Mouse (Mus musculus) midbrain, embryonic 14.5 days (tissue): Measurements from ENCODE around the gene Tbx19. TPM values are rescaled to one million over a fixed set of nuclear protein-coding genes. Genes with fewer than 3 reads are reported as not detected.
A peak's percentile ranks its signal among the peaks of the same experiment; 100 is the strongest.

Experiments
- ATAC-seq: fragments of 200-750 bp; cut with Nextera tagmentation; 2 replicates; pipeline ENCODE4 v1.8.0; 2017; ENCODE audit warnings: moderate number of reproducible peaks, moderate library complexity; ENCODE audit not compliant: low FRiP score, low TSS enrichment
- DNase-seq: peaks from one replicate; pipeline ENCODE4 v3.0.0-alpha.2; 2015
- H3K27ac ChIP-seq: fragments of 300-500 bp; sonication (generic); replicated peaks from 2 replicates; pipeline ENCODE4 v1.5.1; 2014; ENCODE audit warnings: mild to moderate bottlenecking, low read depth, low read length, moderate library complexity
- H3K27me3 ChIP-seq: fragments of 300-500 bp; sonication (generic); 2 replicates; pipeline ENCODE4 v1.6.1; 2014; ENCODE audit warnings: low read length, control low read depth, mixed read lengths; ENCODE audit not compliant: control insufficient read depth, insufficient read depth
- H3K36me3 ChIP-seq: fragments of 300-500 bp; sonication (generic); 2 replicates; pipeline ENCODE4 v1.6.1; 2014; ENCODE audit warnings: low read length, control low read depth; ENCODE audit not compliant: control insufficient read depth, insufficient read depth
- H3K4me1 ChIP-seq: fragments of 300-500 bp; sonication (generic); 2 replicates; pipeline ENCODE4 v1.6.1; 2014; ENCODE audit warnings: mild to moderate bottlenecking, antibody characterized with exemption, low read length, control low read depth; ENCODE audit not compliant: control insufficient read depth, insufficient read depth
- H3K4me2 ChIP-seq: fragments of 300-500 bp; sonication (generic); 2 replicates; pipeline ENCODE4 v1.6.1; 2014; ENCODE audit warnings: mild to moderate bottlenecking, low read length, moderate library complexity
- H3K4me3 ChIP-seq: fragments of 300-500 bp; sonication (generic); replicated peaks from 2 replicates; pipeline ENCODE4 v1.5.1; 2014; ENCODE audit warnings: low read depth, low read length
- H3K9ac ChIP-seq: fragments of 300-500 bp; sonication (generic); replicated peaks from 2 replicates; pipeline ENCODE4 v1.6.1; 2014; ENCODE audit warnings: mild to moderate bottlenecking, low read length, moderate library complexity
- H3K9me3 ChIP-seq: fragments of 300-500 bp; sonication (generic); 2 replicates; pipeline ENCODE4 v1.6.1; 2016; ENCODE audit warnings: low read length, control low read depth, mixed read lengths; ENCODE audit not compliant: control insufficient read depth
- WGBS: fragments of 180-500 bp; shearing (Covaris S2); extraction: QIAGEN DNeasy Blood & Tissue Kit; methylation state at CpG from one replicate; pipeline ENCODE4 v1.1.7; 2014; 5-methylcytosine and 5-hydroxymethylcytosine counted together
- polyA plus RNA-seq: library from polyadenylated mRNA; unstranded; fragments of >200 nt; fragmentation: Nextera tagmentation; extraction: Ambion mirVana; gene quantifications from 2 replicates; pipeline ENCODE4 v1.2.1, GENCODE M21; 2014

The Tbx19 gene
- polyA plus RNA-seq, 1 experiment from 2014 or later = not detected

DNA sequence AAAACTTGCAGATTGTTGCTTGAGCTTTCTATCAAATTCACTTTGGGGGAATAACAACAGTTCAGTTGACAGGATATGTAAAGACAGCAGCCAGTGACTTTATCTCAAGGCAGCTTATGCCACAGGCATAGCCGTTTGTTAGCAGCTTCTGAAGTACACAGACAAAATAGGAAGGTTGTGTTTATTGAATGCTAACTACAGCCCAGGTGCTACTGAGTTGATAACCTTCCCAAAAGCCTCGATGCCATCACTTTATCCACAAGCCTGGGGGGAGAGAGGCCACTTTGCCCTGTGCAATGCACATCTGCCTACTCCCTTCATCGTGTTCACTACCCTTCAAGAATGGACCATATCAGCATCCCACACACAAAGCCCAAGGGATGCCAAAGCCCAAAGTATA is 20.3 kb downstream of the Tbx19 start:
- 83% methylated on average over 3 of the region's 3 CpGs for WGBS
- no peak overlapping the region for H3K4me3 ChIP-seq
- H3K4me2 ChIP-seq = no peak overlapping the region
- DNase-seq (no peak), ATAC-seq (no peak)
- H3K9ac ChIP-seq = no peak overlapping the region
- no peak overlapping the region for H3K27ac ChIP-seq
- no peaks in the 10 kb centered on the region for H3K9me3 ChIP-seq
- H3K36me3 ChIP-seq = no peaks in the 10 kb centered on the region
- no peaks in the 10 kb centered on the region for H3K4me1 ChIP-seq
- H3K27me3 ChIP-seq = no peaks in the 10 kb centered on the region

DNA sequence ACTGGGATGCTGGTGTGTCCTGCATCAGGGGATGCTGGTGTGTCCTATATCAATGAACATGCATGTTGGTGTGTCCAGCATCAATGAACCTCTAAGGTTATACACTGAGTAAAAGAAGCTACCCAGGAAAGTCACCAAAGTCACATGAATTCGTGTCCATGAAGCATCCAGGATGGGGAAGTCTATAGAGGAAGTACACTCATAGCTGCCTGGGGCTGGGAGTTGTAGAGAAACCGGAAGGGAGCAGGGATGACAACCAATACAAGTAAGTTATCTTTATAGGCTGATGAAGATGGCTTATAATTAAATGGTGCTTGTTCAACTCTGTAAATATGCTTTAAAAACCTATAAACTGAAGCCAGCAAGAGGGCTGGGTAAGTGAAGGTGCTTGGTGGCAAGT is 26.7 kb downstream of the Tbx19 start:
- no peaks in the 10 kb centered on the region for H3K36me3 ChIP-seq
- H3K4me2 ChIP-seq = no peak overlapping the region
- H3K9ac ChIP-seq = no peak overlapping the region
- 83% methylated on average over 2 of the region's 2 CpGs for WGBS
- no peaks in the 10 kb centered on the region for H3K4me1 ChIP-seq
- no peaks in the 10 kb centered on the region for H3K27me3 ChIP-seq
- ATAC-seq (no peak), DNase-seq (no peak)
- no peak overlapping the region for H3K27ac ChIP-seq
- no peaks in the 10 kb centered on the region for H3K9me3 ChIP-seq
- H3K4me3 ChIP-seq = no peak overlapping the region

- WGBS = 79% methylated on average over 5 of the region's 5 CpGs
- ATAC-seq (no peak), DNase-seq (no peak)
- H3K36me3 ChIP-seq = no peaks in the 10 kb centered on the region
- H3K4me1 ChIP-seq = no peaks in the 10 kb centered on the region
- H3K27ac ChIP-seq = no peak overlapping the region
- no peak overlapping the region for H3K4me3 ChIP-seq
- no peak overlapping the region for H3K9ac ChIP-seq
- no peaks in the 10 kb centered on the region for H3K9me3 ChIP-seq
- H3K27me3 ChIP-seq = no peaks in the 10 kb centered on the region
- no peak overlapping the region for H3K4me2 ChIP-seq
These were observed 27.3 kb downstream of the Tbx19 start for GRCm38 (mm10) chr1:165133279-165133678.

DNA sequence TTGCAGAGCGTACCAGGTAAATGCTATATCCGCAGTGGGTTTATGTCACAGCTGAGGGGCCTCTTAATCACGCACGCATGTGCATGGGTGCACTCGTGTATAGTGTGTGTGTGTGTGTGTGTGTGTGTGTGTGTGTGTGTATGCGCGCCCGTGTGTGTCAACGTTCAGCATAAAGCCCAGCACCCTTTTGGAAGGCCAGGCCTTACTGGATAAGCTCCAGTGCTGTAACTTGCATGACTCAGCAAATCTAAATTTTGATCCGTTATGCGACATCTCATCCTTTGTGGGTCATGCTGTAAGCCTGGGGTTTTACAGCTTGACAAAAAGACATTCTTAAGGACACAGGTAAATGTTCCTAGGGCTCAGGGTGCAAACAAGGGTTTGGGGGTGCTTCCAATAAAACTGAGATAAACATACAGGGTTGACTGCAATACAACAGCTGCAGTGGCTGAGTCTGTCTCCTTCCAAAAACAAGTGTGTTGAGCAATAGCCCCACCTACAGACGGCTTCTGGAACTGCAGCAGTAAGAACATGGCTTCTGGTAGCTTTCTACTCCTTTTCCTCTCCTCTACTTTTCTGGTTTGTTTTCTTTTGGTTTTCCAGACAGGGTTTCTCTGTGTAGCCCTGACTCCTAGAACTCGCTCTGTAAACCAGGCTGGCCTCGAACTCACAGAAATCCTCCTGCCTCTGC is 28.2 kb downstream of the Tbx19 start:
- Histone ChIP-seq H3K27ac (no peak overlapping the region), H3K4me1 (no peaks in the 10 kb centered on the region), H3K9me3 (no peaks in the 10 kb centered on the region), H3K4me2 (no peak overlapping the region), H3K4me3 (no peak overlapping the region), H3K27me3 (no peaks in the 10 kb centered on the region), H3K36me3 (no peaks in the 10 kb centered on the region), H3K9ac (no peak overlapping the region)
- DNase-seq (peak; percentile 91), ATAC-seq (peak; percentile 63; the same call in 1 of the 2 replicates)
- 74% methylated on average over 14 of the region's 14 CpGs for WGBS

- Histone ChIP-seq H3K36me3 (no peaks in the 10 kb centered on the region), H3K4me3 (no peak overlapping the region), H3K27ac (no peak overlapping the region), H3K4me2 (no peak overlapping the region), H3K4me1 (no peaks in the 10 kb centered on the region), H3K9me3 (no peaks in the 10 kb centered on the region), H3K9ac (no peak overlapping the region), H3K27me3 (no peaks in the 10 kb centered on the region)
- DNase-seq = no peak
- no peak for ATAC-seq
- 63% methylated on average over 5 of the region's 5 CpGs for WGBS
These were observed 31.0 kb downstream of the Tbx19 start for GRCm38 (mm10) chr1:165129573-165129972.

DNA sequence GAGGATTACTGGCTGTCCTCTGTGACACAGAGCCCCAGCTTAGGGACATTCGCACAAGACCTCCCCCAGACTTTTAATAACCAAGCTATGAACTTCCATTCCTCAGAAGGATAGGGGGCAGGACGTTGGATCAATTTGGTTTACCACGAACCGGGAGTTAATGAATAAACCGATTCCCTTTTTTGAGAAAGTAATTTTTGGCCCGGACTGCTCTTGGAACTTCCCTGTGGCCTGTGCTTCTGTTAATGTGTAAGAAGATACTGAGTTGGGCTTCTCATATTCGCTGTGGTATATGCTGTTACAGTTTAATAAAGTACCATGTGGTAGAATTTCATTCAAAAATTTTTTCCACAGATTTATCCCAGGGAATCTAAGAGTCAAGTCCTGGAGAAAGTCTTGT is 39.5 kb downstream of the Tbx19 start:
- 86% methylated on average over 7 of the region's 7 CpGs for WGBS
- H3K9ac ChIP-seq = no peak overlapping the region
- H3K4me2 ChIP-seq = no peak overlapping the region
- no peaks in the 10 kb centered on the region for H3K36me3 ChIP-seq
- DNase-seq (no peak), ATAC-seq (no peak)
- H3K27ac ChIP-seq = no peak overlapping the region
- 0 out of 2 replicates have a peak, but pooled peaks cover 4% of the 10 kb centered on the region for H3K27me3 ChIP-seq
- no peaks in the 10 kb centered on the region for H3K9me3 ChIP-seq
- H3K4me1 ChIP-seq = peaks cover 12% of the 10 kb centered on the region
- no peak overlapping the region for H3K4me3 ChIP-seq

- 21% methylated on average over 21 of the region's 21 CpGs for WGBS
These were observed 40.1 kb downstream of the Tbx19 start for GRCm38 (mm10) chr1:165120349-165120898.

GRCm38 (mm10) chr1:165119760-165120159 is 40.8 kb downstream of the Tbx19 start:
- Histone ChIP-seq H3K27me3 (0 out of 2 replicates have a peak, but pooled peaks cover 4% of the 10 kb centered on the region), H3K4me2 (peak overlapping the region; percentile 45), H3K4me3 (0 out of 2 replicates have a peak overlapping the region, but pooled peaks have one; percentile 10), H3K9ac (no peak overlapping the region; the same call in 1 of the 2 replicates), H3K36me3 (no peaks in the 10 kb centered on the region), H3K4me1 (peaks cover 12% of the 10 kb centered on the region), H3K9me3 (no peaks in the 10 kb centered on the region), H3K27ac (0 out of 2 replicates have a peak overlapping the region, but pooled peaks have one; percentile 32)
- ATAC-seq (peak; percentile 41), DNase-seq (peak; percentile 37)
- 5% methylated on average over 9 of the region's 9 CpGs for WGBS

More at GRCm38 (mm10) chr1:165120349-165120898, 40.1 kb downstream of the Tbx19 start:
- H3K4me3 ChIP-seq = no peak overlapping the region
- no peaks in the 10 kb centered on the region for H3K36me3 ChIP-seq
- H3K27me3 ChIP-seq = 0 out of 2 replicates have a peak, but pooled peaks cover 4% of the 10 kb centered on the region
- H3K4me2 ChIP-seq = 0 out of 2 replicates have a peak overlapping the region, but pooled peaks have one; percentile 45
- peak; percentile 96 for DNase-seq
- no peak overlapping the region for H3K27ac ChIP-seq
- ATAC-seq = peak; percentile 75
- H3K4me1 ChIP-seq = peaks cover 12% of the 10 kb centered on the region
- H3K9ac ChIP-seq = no peak overlapping the region
- H3K9me3 ChIP-seq = no peaks in the 10 kb centered on the region
